Mouse (Mus musculus): ENCODE measurements around the gene Srp54a. TPM values are rescaled to one million over a fixed set of nuclear protein-coding genes. Genes with fewer than 3 reads are reported as not detected.
"Not testable (repeated sequence)": the region's sequence is repeated elsewhere in the genome, so short reads cannot be mapped to it uniquely, and the experiment has no call there.

Gene Srp54a
- 173 and 182 TPM in 2 replicates for polyA plus RNA-seq (2014; fragmentation: Nextera tagmentation; extraction: Ambion mirVana)

GRCm38 (mm10) chr12:55079726-55080600 is at the start of gene Srp54a, which contains the start of gene 2700097O09Rik:
TSS of gene Srp54a (plus strand) at chr12:55080262.
TSS of gene 2700097O09Rik (minus strand) at chr12:55080110.
- WGBS, result under 1% methylated on average over 55 of the region's 60 CpGs
- 0 out of 2 replicates have a peak within 1 kb of the TSS, but pooled peaks have one; percentile 39 for H3K27ac ChIP-seq (ENCODE audit: low read depth, low read length)
- ATAC-seq (ENCODE audit: low FRiP score), result peak; percentile 99
- peak within 1 kb of the TSS; percentile 42 for H3K4me2 ChIP-seq (replicated peaks; ENCODE audit: low read depth, low read length)
- DNase-seq (ENCODE audit: low spot score), result peak; percentile 97
- H3K4me3 ChIP-seq (ENCODE audit: low read depth, low read length), result peak within 1 kb of the TSS; percentile 63
- not testable (repeated sequence) for H3K36me3 ChIP-seq (ENCODE audit: control insufficient read depth, insufficient read depth, low read length); H3K27me3 ChIP-seq (ENCODE audit: control insufficient read depth, insufficient read depth, low read length); H3K9me3 ChIP-seq (ENCODE audit: control insufficient read depth, low read length); H3K4me1 ChIP-seq (replicated peaks; ENCODE audit: control insufficient read depth, insufficient read depth, low read length)
- peak within 1 kb of the TSS; percentile 63 for H3K9ac ChIP-seq (ENCODE audit: low read depth, low read length)

GRCm38 (mm10) chr12:55041011-55041410 is 39.1 kb upstream of the Srp54a start:
- Histone ChIP-seq H3K27me3 (ENCODE audit: control insufficient read depth, insufficient read depth, low read length) (no peaks in the 10 kb centered on the region), H3K4me1 (replicated peaks; ENCODE audit: control insufficient read depth, insufficient read depth, low read length) (no peaks in the 10 kb centered on the region), H3K9me3 (ENCODE audit: control insufficient read depth, low read length) (no peaks in the 10 kb centered on the region), H3K4me3 (ENCODE audit: low read depth, low read length) (no peak overlapping the region), H3K27ac (ENCODE audit: low read depth, low read length) (no peak overlapping the region), H3K36me3 (ENCODE audit: control insufficient read depth, insufficient read depth, low read length) (no peaks in the 10 kb centered on the region), H3K9ac (ENCODE audit: low read depth, low read length) (no peak overlapping the region), H3K4me2 (replicated peaks; ENCODE audit: low read depth, low read length) (no peak overlapping the region)
- WGBS, result 81% methylated on average over 15 of the region's 15 CpGs
- no peak for ATAC-seq (ENCODE audit: low FRiP score)
- DNase-seq (ENCODE audit: low spot score), result no peak

- 90% methylated on average over 8 of the region's 8 CpGs for WGBS
- Histone ChIP-seq H3K4me2 (replicated peaks; ENCODE audit: low read depth, low read length) (no peak overlapping the region), H3K9ac (ENCODE audit: low read depth, low read length) (no peak overlapping the region), H3K4me3 (ENCODE audit: low read depth, low read length) (no peak overlapping the region), H3K27me3 (ENCODE audit: control insufficient read depth, insufficient read depth, low read length) (no peaks in the 10 kb centered on the region), H3K4me1 (replicated peaks; ENCODE audit: control insufficient read depth, insufficient read depth, low read length) (no peaks in the 10 kb centered on the region), H3K27ac (ENCODE audit: low read depth, low read length) (no peak overlapping the region), H3K36me3 (ENCODE audit: control insufficient read depth, insufficient read depth, low read length) (no peaks in the 10 kb centered on the region), H3K9me3 (ENCODE audit: control insufficient read depth, low read length) (no peaks in the 10 kb centered on the region)
- ATAC-seq (ENCODE audit: low FRiP score), result no peak
- DNase-seq (ENCODE audit: low spot score), result no peak
Measured at GRCm38 (mm10) chr12:55049731-55050353, 30.2 kb upstream of the Srp54a start.

- Histone ChIP-seq H3K9me3 (ENCODE audit: control insufficient read depth, low read length) (no peaks in the 10 kb centered on the region), H3K27ac (ENCODE audit: low read depth, low read length) (no peak overlapping the region), H3K27me3 (ENCODE audit: control insufficient read depth, insufficient read depth, low read length) (no peaks in the 10 kb centered on the region), H3K36me3 (ENCODE audit: control insufficient read depth, insufficient read depth, low read length) (no peaks in the 10 kb centered on the region), H3K4me1 (replicated peaks; ENCODE audit: control insufficient read depth, insufficient read depth, low read length) (no peaks in the 10 kb centered on the region), H3K9ac (ENCODE audit: low read depth, low read length) (no peak overlapping the region), H3K4me2 (replicated peaks; ENCODE audit: low read depth, low read length) (no peak overlapping the region), H3K4me3 (ENCODE audit: low read depth, low read length) (no peak overlapping the region)
- DNase-seq (ENCODE audit: low spot score) (no peak), ATAC-seq (ENCODE audit: low FRiP score) (no peak)
- 89% methylated on average over 8 of the region's 8 CpGs for WGBS
Measured at GRCm38 (mm10) chr12:55051210-55052173, 28.6 kb upstream of the Srp54a start.

- no peak overlapping the region for H3K4me3 ChIP-seq (ENCODE audit: low read depth, low read length)
- no peak for ATAC-seq (ENCODE audit: low FRiP score)
- H3K9ac ChIP-seq (ENCODE audit: low read depth, low read length), result no peak overlapping the region
Measured at GRCm38 (mm10) chr12:55053267-55053666, 26.8 kb upstream of the Srp54a start.

GRCm38 (mm10) chr12:55054551-55055241 is 25.4 kb upstream of the Srp54a start:
- Histone ChIP-seq H3K9ac (ENCODE audit: low read depth, low read length) (no peak overlapping the region), H3K36me3 (ENCODE audit: control insufficient read depth, insufficient read depth, low read length) (no peaks in the 10 kb centered on the region), H3K4me2 (replicated peaks; ENCODE audit: low read depth, low read length) (no peak overlapping the region), H3K27me3 (ENCODE audit: control insufficient read depth, insufficient read depth, low read length) (no peaks in the 10 kb centered on the region), H3K4me1 (replicated peaks; ENCODE audit: control insufficient read depth, insufficient read depth, low read length) (no peaks in the 10 kb centered on the region), H3K4me3 (ENCODE audit: low read depth, low read length) (no peak overlapping the region), H3K27ac (ENCODE audit: low read depth, low read length) (no peak overlapping the region), H3K9me3 (ENCODE audit: control insufficient read depth, low read length) (no peaks in the 10 kb centered on the region)
- ATAC-seq (ENCODE audit: low FRiP score) (no peak), DNase-seq (ENCODE audit: low spot score) (no peak)
- WGBS, result 83% methylated on average over 2 of the region's 2 CpGs

More at GRCm38 (mm10) chr12:55053267-55053666, 26.8 kb upstream of the Srp54a start:
- Histone ChIP-seq H3K4me2 (replicated peaks; ENCODE audit: low read depth, low read length) (no peak overlapping the region), H3K9me3 (ENCODE audit: control insufficient read depth, low read length) (no peaks in the 10 kb centered on the region), H3K27me3 (ENCODE audit: control insufficient read depth, insufficient read depth, low read length) (no peaks in the 10 kb centered on the region), H3K27ac (ENCODE audit: low read depth, low read length) (no peak overlapping the region), H3K36me3 (ENCODE audit: control insufficient read depth, insufficient read depth, low read length) (no peaks in the 10 kb centered on the region), H3K4me1 (replicated peaks; ENCODE audit: control insufficient read depth, insufficient read depth, low read length) (no peaks in the 10 kb centered on the region)
- 91% methylated on average over 7 of the region's 7 CpGs for WGBS
- DNase-seq (ENCODE audit: low spot score), result no peak

GRCm38 (mm10) chr12:55056703-55057102 is 23.4 kb upstream of the Srp54a start:
- no peak overlapping the region for H3K4me3 ChIP-seq (ENCODE audit: low read depth, low read length)
- H3K27ac ChIP-seq (ENCODE audit: low read depth, low read length), result no peak overlapping the region
- no peaks in the 10 kb centered on the region for H3K9me3 ChIP-seq (ENCODE audit: control insufficient read depth, low read length)
- no peak overlapping the region for H3K4me2 ChIP-seq (replicated peaks; ENCODE audit: low read depth, low read length)
- no peaks in the 10 kb centered on the region for H3K27me3 ChIP-seq (ENCODE audit: control insufficient read depth, insufficient read depth, low read length)
- H3K4me1 ChIP-seq (replicated peaks; ENCODE audit: control insufficient read depth, insufficient read depth, low read length), result no peaks in the 10 kb centered on the region
- DNase-seq (ENCODE audit: low spot score), result no peak
- no peak overlapping the region for H3K9ac ChIP-seq (ENCODE audit: low read depth, low read length)
- H3K36me3 ChIP-seq (ENCODE audit: control insufficient read depth, insufficient read depth, low read length), result no peaks in the 10 kb centered on the region
- WGBS, result 92% methylated on average over 2 of the region's 2 CpGs
- no peak for ATAC-seq (ENCODE audit: low FRiP score)
